Mouse (Mus musculus): ENCODE results near the gene Sec14l1.

GRCm38 (mm10) chr11:117077902-117078301 is 37.1 kb upstream of the Sec14l1 start:
- TF ChIP-seq POLR2A (IDR thresholded peaks at IDR 0.05; ENCODE audit: borderline replicate concordance, extremely low read depth, low read depth, low read length) (no peak), CTCF (IDR thresholded peaks at IDR 0.05; ENCODE audit: insufficient read depth, low read length) (no peak)

Measured in lung, adult 2 months (tissue).